Mouse (Mus musculus) layer of hippocampus, adult 2 months (tissue): ENCODE measurements around the gene Agbl4. TPM values are rescaled to one million over a fixed set of nuclear protein-coding genes. Genes with fewer than 3 reads are reported as not detected.

Experiments used
- DNase-seq, 2 experiments: peaks; one replicate each; pipeline ENCODE4 v3.0.0; 2022; ENCODE audit warnings: low spot score in 2 of 2
- H3K27ac ChIP-seq: fragments of 200-600 bp; 2 replicates; pipeline ENCODE4 v1.8.1; 2022
- H3K4me3 ChIP-seq: fragments of 200-600 bp; 2 replicates; pipeline ENCODE4 v1.8.1; 2022; ENCODE audit warnings: mild to moderate bottlenecking
- CTCF ChIP-seq: fragments of 200-600 bp; conservative IDR thresholded peaks from 2 replicates; pipeline ENCODE4 v1.8.1; 2022; ENCODE audit warnings: antibody characterized with exemption, mild to moderate bottlenecking, moderate library complexity
- total RNA-seq, 2 experiments: library from RNA; stranded (reverse); gene quantifications; 2 replicates each; pipeline ENCODE4 v1.2.3; 2021

Agbl4 gene
- total RNA-seq, 2 experiments from 2014 or later: 13.5 to 15.7 TPM

- TF ChIP-seq CTCF: no peak
- no peak overlapping the region for H3K4me3 ChIP-seq
- H3K27ac ChIP-seq: no peak overlapping the region
- no peak for DNase-seq
Observed at GRCm38 (mm10) chr4:111485189-111485588, 1087.7 kb downstream of the Agbl4 start.

DNA sequence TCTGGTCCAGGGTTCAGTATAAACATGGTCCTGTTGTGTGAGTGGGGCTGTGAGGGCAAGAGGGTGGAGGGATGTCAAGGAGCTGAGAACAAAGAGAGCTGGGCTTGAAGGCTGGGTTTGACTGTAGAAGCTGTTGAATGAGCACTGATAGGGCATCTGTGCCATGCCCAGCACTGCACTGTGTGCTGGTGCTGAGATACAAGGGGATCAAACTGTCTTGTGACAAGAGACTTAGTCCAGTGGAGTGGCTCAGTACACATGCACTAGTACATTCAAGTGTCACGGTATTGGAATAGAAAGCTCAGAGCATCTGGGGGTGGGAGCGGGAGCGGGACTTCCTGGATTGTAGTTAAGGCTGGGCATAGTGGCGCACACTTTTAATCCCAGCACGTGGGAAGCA, 1088.7 kb downstream of the Agbl4 start:
- H3K27ac ChIP-seq: no peak overlapping the region
- H3K4me3 ChIP-seq: no peak overlapping the region
- no peak for DNase-seq
- TF ChIP-seq CTCF: no peak

GRCm38 (mm10) chr4:111487233-111487843, 1089.9 kb downstream of the Agbl4 start:
- H3K4me3 ChIP-seq: no peak overlapping the region
- no peak overlapping the region for H3K27ac ChIP-seq
- DNase-seq: no peak
- TF ChIP-seq CTCF: no peak

GRCm38 (mm10) chr4:111493750-111494404, 1096.4 kb downstream of the Agbl4 start:
- no peak overlapping the region for H3K4me3 ChIP-seq
- peak; percentile 67 for TF ChIP-seq CTCF
- H3K27ac ChIP-seq: no peak overlapping the region
- no peak for DNase-seq

DNA sequence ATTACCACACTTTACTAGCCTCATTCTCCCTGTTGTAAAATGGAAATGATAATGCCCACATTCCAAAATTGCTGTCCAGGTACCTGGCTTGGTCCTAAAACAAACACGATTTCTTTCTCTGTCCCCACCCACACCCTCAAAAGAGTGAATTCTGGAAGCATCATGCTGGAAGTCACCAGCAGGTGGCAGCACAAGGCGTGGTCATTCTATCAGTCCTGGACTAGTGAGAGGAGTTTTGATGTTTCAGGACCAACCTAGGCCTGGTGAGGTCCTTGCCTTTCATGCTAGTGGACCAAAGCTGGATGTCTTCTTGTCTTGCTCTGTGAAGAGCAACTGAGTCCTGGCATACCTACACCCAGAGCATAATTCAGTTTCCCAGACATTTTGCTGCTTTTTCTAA, 1098.5 kb downstream of the Agbl4 start:
- peak; percentile 96 for TF ChIP-seq CTCF
- Histone ChIP-seq H3K27ac (no peak overlapping the region), H3K4me3 (no peak overlapping the region)
- DNase-seq: peak; percentile 66 to 86

- Histone ChIP-seq H3K27ac (no peak overlapping the region), H3K4me3 (no peak overlapping the region)
- no peak; the same call in 1 of the 2 replicates for TF ChIP-seq CTCF
- peak; percentile 58 to 82 for DNase-seq
Observed at GRCm38 (mm10) chr4:111498751-111499150, 1101.3 kb downstream of the Agbl4 start.

GRCm38 (mm10) chr4:111501441-111501840, 1104.0 kb downstream of the Agbl4 start:
- no peak for DNase-seq
- no peak for TF ChIP-seq CTCF

DNA sequence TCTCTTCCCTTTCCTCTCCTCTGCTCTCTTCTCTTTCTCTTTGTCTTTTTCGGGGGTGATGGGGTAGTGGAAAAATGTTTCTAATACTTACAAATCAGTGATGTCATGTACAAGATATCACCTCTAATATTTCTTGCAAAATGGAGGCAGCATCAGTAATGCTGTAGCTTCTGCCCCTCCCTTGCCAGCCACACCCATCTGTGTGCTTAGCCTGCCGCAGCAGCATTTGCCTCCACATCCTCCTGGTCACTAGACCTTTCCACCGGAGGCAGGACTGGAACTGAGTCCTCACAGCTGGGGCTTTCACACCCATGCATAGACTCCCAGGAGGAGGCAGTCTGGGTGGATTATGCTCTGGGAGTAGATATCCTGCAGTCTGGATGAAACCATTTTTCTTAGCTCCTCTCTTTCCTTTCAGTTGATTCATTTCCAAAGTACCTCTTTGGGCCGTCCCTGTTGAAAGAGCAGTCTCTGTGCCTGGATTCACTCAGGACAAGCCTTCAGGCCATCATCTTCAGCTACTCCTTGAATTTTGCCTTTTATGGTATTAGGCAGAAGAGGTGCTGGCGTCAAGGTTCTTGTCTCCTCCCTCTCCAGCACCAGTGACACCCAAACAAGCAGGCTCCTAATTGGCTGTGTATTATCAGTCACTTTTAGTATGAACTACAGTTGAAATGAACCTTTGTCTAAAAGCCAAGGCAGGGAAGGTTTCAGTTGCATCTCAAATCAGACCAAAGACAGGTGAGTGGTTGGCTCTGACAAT, 1105.7 kb downstream of the Agbl4 start:
- no peak overlapping the region for H3K4me3 ChIP-seq
- TF ChIP-seq CTCF: no peak

More at GRCm38 (mm10) chr4:111501441-111501840, 1104.0 kb downstream of the Agbl4 start:
- H3K27ac ChIP-seq: no peak overlapping the region
- no peak overlapping the region for H3K4me3 ChIP-seq

GRCm38 (mm10) chr4:111504952-111505351, 1107.5 kb downstream of the Agbl4 start:
- no peak for TF ChIP-seq CTCF
- H3K27ac ChIP-seq: no peak overlapping the region
- no peak for DNase-seq
- H3K4me3 ChIP-seq: no peak overlapping the region

More for the DNA sequence above, 1105.7 kb downstream of the Agbl4 start:
- DNase-seq: no peak
- H3K27ac ChIP-seq: no peak overlapping the region

DNA sequence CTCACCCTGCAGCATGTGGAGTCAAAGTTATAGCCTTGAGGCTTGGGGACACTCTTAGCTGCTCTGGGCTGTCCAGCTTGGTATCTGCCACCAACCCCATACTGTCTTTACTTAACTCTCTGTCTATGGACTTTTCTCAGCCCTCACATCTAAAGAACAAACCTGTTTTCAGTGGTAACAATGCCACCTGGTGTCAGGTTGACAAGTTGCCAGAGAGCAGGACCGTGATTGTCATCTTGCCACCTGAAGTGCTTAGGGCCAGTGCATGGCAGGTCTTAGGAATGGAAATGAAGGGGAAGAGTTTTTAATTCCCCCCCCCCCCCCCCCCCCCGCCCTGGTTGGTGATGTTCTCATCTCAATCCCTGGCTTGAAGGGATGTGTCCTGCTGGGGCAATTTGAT, 1112.7 kb downstream of the Agbl4 start:
- Histone ChIP-seq H3K4me3 (no peak overlapping the region), H3K27ac (no peak overlapping the region)
- no peak for DNase-seq
- TF ChIP-seq CTCF: no peak; the same call in 1 of the 2 replicates

DNA sequence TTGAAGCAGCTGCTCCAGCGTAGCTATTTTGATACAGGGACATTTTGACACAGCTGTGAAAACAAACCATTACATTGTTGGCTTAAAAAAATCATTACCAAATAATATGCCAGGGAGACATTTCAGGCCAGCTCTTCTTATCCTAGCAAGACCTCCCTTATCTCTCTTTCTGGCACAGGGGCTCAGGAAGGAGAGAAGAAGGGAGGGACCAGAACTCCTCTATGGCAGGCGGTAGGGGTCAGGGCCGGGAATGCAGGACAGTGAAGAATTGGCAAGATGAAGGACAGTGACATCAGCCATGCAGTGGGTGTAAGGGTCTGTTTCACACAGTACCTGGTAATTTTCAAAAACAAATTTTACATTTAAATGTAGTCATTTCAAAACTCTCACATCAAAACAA, 1116.5 kb downstream of the Agbl4 start:
- DNase-seq: no peak
- Histone ChIP-seq H3K27ac (no peak overlapping the region), H3K4me3 (no peak overlapping the region)
- TF ChIP-seq CTCF: no peak

DNA sequence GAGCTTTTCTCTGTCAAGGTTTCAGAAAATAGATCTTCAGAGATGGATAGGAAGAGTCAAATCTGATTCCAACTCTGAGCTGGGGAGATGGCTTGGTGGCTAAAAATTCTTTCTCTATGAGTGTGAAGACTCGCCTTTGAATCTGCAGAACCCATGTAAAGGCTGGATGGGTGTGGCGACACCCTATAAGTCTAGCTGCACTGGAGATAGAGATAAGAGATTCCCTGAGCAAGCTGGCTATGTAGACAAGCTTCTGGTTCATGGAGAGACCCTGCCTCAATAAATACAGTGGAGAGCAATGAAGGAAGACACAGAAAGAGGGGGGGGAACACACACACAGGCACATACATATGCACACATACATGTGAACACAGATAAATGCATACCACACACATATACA, 1118.7 kb downstream of the Agbl4 start:
- Histone ChIP-seq H3K4me3 (no peak overlapping the region), H3K27ac (no peak overlapping the region)
- no peak for TF ChIP-seq CTCF
- DNase-seq: no peak

GRCm38 (mm10) chr4:111517063-111517792, 1119.8 kb downstream of the Agbl4 start:
- no peak for TF ChIP-seq CTCF
- no peak overlapping the region for H3K4me3 ChIP-seq
- no peak overlapping the region for H3K27ac ChIP-seq
- DNase-seq: no peak
